Comparison of ENCODE assay signal across 8 mouse cellular contexts in the genomic region with DNA sequence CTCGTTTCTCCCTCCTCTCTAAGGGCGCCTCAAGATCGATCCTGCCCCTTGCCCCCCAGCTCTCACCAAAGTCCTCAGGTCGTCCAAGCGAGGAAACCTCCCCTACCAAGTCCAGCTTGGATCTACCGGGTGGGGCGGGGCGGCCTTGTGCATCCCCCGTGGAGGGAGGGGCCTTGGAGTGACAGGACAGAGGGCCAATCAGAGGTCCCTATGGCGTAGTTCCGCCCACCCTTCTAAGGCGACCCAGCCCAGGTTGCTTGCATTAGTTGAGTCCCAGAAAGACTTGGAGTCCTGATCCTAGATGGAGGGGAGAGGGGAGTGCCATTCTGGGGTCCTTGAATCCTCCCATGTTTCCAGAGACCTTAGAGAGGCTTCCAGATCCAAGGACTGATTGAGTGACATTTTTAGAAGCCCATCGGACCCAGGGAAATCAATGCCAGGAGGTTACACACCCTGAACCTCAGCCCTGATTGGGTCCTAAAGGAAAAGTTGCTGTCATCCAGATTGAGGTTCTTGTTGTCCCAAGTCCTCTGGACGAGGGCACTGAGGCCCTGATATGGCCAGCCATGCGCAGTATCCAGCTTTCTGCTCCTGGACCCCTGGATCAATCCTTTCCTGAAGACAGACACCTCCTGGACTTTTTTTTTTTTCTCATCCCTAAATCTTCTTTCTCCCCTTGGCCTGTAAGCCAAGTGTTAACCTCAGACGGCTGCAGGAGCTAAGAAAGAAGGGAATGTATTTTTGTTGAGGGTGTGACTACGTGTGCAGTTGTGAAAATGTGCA. TPM values are rescaled to one million over a fixed set of nuclear protein-coding genes. Genes with fewer than 3 reads are reported as not detected.
DNase-seq lines count a peak whose midpoint lies in the region; ATAC-seq and TF ChIP-seq lines count a peak whose summit lies in the region.

No protein-coding gene starts in this region.

- TF ChIP-seq CTCF in E14TG2a.4 (conservative IDR thresholded peaks at IDR 0.05; ENCODE audit: low read length): no peak

- peaks cover 20% of the 10 kb centered on the region for H3K36me3 ChIP-seq in E14TG2a.4 (ENCODE audit: insufficient read depth, low read length)
- H3K36me3 ChIP-seq in forebrain, embryonic 11.5 days (ENCODE audit: control insufficient read depth, insufficient read depth, low read length): no peaks in the 10 kb centered on the region; the same call in 1 of the 2 replicates

- DNase-seq in adrenal gland, postnatal 36 days: peak; percentile 98 to 99
- peak; percentile 94 for DNase-seq in forebrain, embryonic 11.5 days (ENCODE audit: low spot score)
- DNase-seq in heart, postnatal 14 days: peak; percentile 99
- peak; percentile 99 for DNase-seq in kidney, postnatal 4 days
- DNase-seq in lung, postnatal 10 days: peak; percentile 98
- DNase-seq in ovary, postnatal 10 days (ENCODE audit: low spot score): peak; percentile 100
- peak; percentile 97 for DNase-seq in urinary bladder, postnatal 10 days (ENCODE audit: low spot score)

- H3K9ac ChIP-seq in forebrain, embryonic 11.5 days (ENCODE audit: low read length): peak overlapping the region; percentile 59

- ATAC-seq in forebrain, embryonic 11.5 days (replicated peaks; ENCODE audit: low FRiP score): peak; percentile 83

- H3K4me2 ChIP-seq in forebrain, embryonic 11.5 days (ENCODE audit: low read depth, low read length, severe bottlenecking): peak overlapping the region; percentile 72

- 3% methylated on average over 17 of the region's 17 CpGs for WGBS in forebrain, embryonic 11.5 days

- H3K9me3 ChIP-seq in E14TG2a.4 (ENCODE audit: low read length): no peaks in the 10 kb centered on the region
- no peaks in the 10 kb centered on the region for H3K9me3 ChIP-seq in forebrain, embryonic 11.5 days (ENCODE audit: control insufficient read depth, low read length)

- intact Hi-C loops in heart, postnatal 14 days (cut with DNase I): loop anchor here (2.0 kb wide), 1 partner anchor 14 kb away; a partner anchor contains a TSS

- H3K27me3 ChIP-seq in E14TG2a.4 (ENCODE audit: insufficient read depth, low read length): peaks cover 13% of the 10 kb centered on the region
- H3K27me3 ChIP-seq in forebrain, embryonic 11.5 days (ENCODE audit: control insufficient read depth, insufficient read depth, low read length): no peaks in the 10 kb centered on the region

- peak overlapping the region; percentile 88 for H3K27ac ChIP-seq in forebrain, embryonic 11.5 days (ENCODE audit: low read depth, low read length)

- peak overlapping the region; percentile 84 for H3K4me3 ChIP-seq in E14TG2a.4 (replicated peaks; ENCODE audit: low read length)
- peak overlapping the region; percentile 39 for H3K4me3 ChIP-seq in forebrain, embryonic 11.5 days (ENCODE audit: low read depth, low read length)

- peaks cover 76% of the 10 kb centered on the region for H3K4me1 ChIP-seq in E14TG2a.4 (replicated peaks; ENCODE audit: low read depth, low read length)
- peaks cover 23% of the 10 kb centered on the region for H3K4me1 ChIP-seq in forebrain, embryonic 11.5 days (replicated peaks; ENCODE audit: control insufficient read depth, insufficient read depth, low read length)

RNA-seq across cellular contexts. Expression of a gene that starts 2.1 kb away (rescaled TPM):
- 100 to 1,000 TPM in 1 of 2 experiments, 10 to 100 TPM in 1; 51.4 to 106 TPM for total RNA-seq in adrenal gland, postnatal 36 days (2021)
- 37.5 and 44.6 TPM in 2 replicates for polyA plus RNA-seq in forebrain, embryonic 11.5 days (2014; fragmentation: Nextera tagmentation; extraction: Ambion mirVana)
- 100 to 1,000 TPM; 115 to 133 TPM for total RNA-seq in heart, postnatal 14 days (2021)

RNA-seq across cellular contexts. Expression of a gene that starts 9.5 kb away (rescaled TPM):
- not detected for total RNA-seq in adrenal gland, postnatal 36 days (2021)
- polyA plus RNA-seq in forebrain, embryonic 11.5 days (2014; fragmentation: Nextera tagmentation; extraction: Ambion mirVana): not detected in 2 replicates
- total RNA-seq in heart, postnatal 14 days (2021): under 1 TPM in 1 of 2 experiments, not detected in 1; 0.36 TPM

RNA-seq across cellular contexts. Expression of a gene that starts 12.5 kb away (rescaled TPM):
- total RNA-seq in adrenal gland, postnatal 36 days (2021): 1 to 10 TPM; 5.9 to 9.4 TPM
- 197 and 223 TPM in 2 replicates for polyA plus RNA-seq in forebrain, embryonic 11.5 days (2014; fragmentation: Nextera tagmentation; extraction: Ambion mirVana)
- total RNA-seq in heart, postnatal 14 days (2021): 10 to 100 TPM in 1 of 2 experiments, 1 to 10 TPM in 1; 4.8 to 12.2 TPM

RNA-seq across cellular contexts. Expression of a gene that starts 14.0 kb away (rescaled TPM):
- 10 to 100 TPM; 21.1 to 23.1 TPM for total RNA-seq in adrenal gland, postnatal 36 days (2021)
- polyA plus RNA-seq in forebrain, embryonic 11.5 days (2014; fragmentation: Nextera tagmentation; extraction: Ambion mirVana): 2.5 and 3.0 TPM in 2 replicates
- 10 to 100 TPM in 1 of 2 experiments, 1 to 10 TPM in 1; 9.5 to 11.4 TPM for total RNA-seq in heart, postnatal 14 days (2021)

RNA-seq across cellular contexts. Expression of a gene that starts 34.0 kb away (rescaled TPM):
- 10 to 100 TPM; 28.7 to 30.8 TPM for total RNA-seq in adrenal gland, postnatal 36 days (2021)
- 16.5 and 16.6 TPM in 2 replicates for polyA plus RNA-seq in forebrain, embryonic 11.5 days (2014; fragmentation: Nextera tagmentation; extraction: Ambion mirVana)
- total RNA-seq in heart, postnatal 14 days (2021): 10 to 100 TPM; 90.4 to 94.6 TPM

Comparison
In these comparisons a context has a peak if more than half of its experiments do, and no peak if none do; other contexts are left out.
1. Peak in every context shown above with its lines: DNase-seq, ATAC-seq, H3K4me3 ChIP-seq and H3K27ac ChIP-seq.